In the genomic region with DNA sequence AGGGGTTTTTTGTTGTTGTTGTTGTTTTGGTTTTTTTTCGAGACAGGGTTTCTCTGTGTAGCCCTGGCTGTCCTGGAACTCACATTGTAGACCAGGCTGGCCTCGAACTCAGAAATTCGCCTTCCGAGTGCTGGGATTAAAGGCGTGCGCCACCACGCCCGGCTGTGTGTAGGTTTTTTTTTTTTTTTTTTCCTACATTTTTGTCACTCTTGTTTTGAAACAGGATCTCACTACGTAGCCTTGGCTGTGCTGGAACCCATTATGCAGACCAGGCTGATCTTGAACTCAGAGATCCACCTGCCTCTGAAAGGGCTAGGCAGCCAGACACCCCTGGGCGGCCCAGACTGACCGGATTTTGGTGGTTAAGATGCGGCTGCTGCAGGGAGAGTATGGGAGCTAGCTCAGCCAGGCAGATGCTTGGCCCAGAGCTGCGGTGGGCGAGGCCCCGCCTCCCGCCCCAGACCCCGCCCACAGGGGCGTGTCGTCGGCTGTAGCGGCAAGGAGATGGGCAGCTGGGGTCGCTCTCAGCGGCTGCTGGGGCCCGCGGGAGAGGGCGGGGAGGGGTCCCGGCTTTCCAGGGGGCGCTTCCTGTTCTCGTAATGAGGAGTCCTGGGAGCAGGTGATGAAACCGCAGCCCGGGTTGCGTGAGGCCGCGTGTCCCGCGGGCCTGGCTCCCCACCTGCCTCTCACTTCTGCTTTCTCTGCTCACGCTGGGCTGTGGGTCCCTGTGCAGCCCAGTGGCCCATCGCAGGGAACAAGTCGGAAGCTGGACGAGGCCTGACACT, we compare ENCODE assay signal across 8 mouse cellular contexts. TPM values are rescaled to one million over a fixed set of nuclear protein-coding genes. Genes with fewer than 3 reads are reported as not detected.
DNase-seq lines count a peak whose midpoint lies in the region; ATAC-seq and TF ChIP-seq lines count a peak whose summit lies in the region.

No protein-coding gene starts in this region.

- no peak for TF ChIP-seq CTCF in heart, adult 2 months (IDR thresholded peaks at IDR 0.05)
- TF ChIP-seq CTCF in kidney, adult 2 months (conservative IDR thresholded peaks at IDR 0.05; ENCODE audit: insufficient read depth, insufficient read length, low read depth, low read length) = no peak

- peak overlapping the region; percentile 45 for H3K4me3 ChIP-seq in embryonic facial prominence, embryonic 12.5 days
- peak overlapping the region; percentile 47 for H3K4me3 ChIP-seq in heart, adult 2 months
- H3K4me3 ChIP-seq in kidney, adult 2 months (ENCODE audit: insufficient read depth, low read depth, low read length) = peak overlapping the region; percentile 42
- peak overlapping the region; percentile 63 for H3K4me3 ChIP-seq in liver, embryonic 13.5 days (replicated peaks)
- H3K4me3 ChIP-seq in stomach, embryonic 15.5 days (replicated peaks) = peak overlapping the region; percentile 48

- intact Hi-C loops in heart, adult 2 months (cut with DNase I) = no loop called here

- no peak overlapping the region for H3K27ac ChIP-seq in embryonic facial prominence, embryonic 12.5 days
- no peak overlapping the region for H3K27ac ChIP-seq in heart, adult 2 months
- no peak overlapping the region for H3K27ac ChIP-seq in kidney, adult 2 months (ENCODE audit: insufficient read depth, low read depth, low read length)
- no peak overlapping the region for H3K27ac ChIP-seq in liver, embryonic 13.5 days
- no peak overlapping the region for H3K27ac ChIP-seq in stomach, embryonic 15.5 days

- peak; percentile 69 for DNase-seq in 3T3-L1 (ENCODE audit: low read depth, low spot score)
- peak; percentile 60 to 71 for DNase-seq in adrenal gland, adult 18-20 months (ENCODE audit: low spot score in 2 of 2)
- DNase-seq in heart, adult 2 months = peak; percentile 76 to 80
- peak; percentile 72 for DNase-seq in kidney, adult 2 months
- DNase-seq in liver, embryonic 13.5 days = peak; percentile 76
- peak; percentile 85 for DNase-seq in neural tube, embryonic 10.5 days (ENCODE audit: extremely low spot score, low spot score)

- no peaks in the 10 kb centered on the region for H3K9me3 ChIP-seq in embryonic facial prominence, embryonic 12.5 days
- no peaks in the 10 kb centered on the region for H3K9me3 ChIP-seq in liver, embryonic 13.5 days (replicated peaks)
- H3K9me3 ChIP-seq in stomach, embryonic 15.5 days = no peaks in the 10 kb centered on the region

- H3K27me3 ChIP-seq in embryonic facial prominence, embryonic 12.5 days = peaks cover 15% of the 10 kb centered on the region
- no peaks in the 10 kb centered on the region for H3K27me3 ChIP-seq in heart, adult 2 months (ENCODE audit: control insufficient read depth, insufficient read depth, low read length)
- no peaks in the 10 kb centered on the region for H3K27me3 ChIP-seq in kidney, adult 2 months (replicated peaks; ENCODE audit: control insufficient read depth, insufficient read depth, low read length)
- peaks cover 52% of the 10 kb centered on the region for H3K27me3 ChIP-seq in liver, embryonic 13.5 days
- no peaks in the 10 kb centered on the region; the same call in 1 of the 2 replicates for H3K27me3 ChIP-seq in stomach, embryonic 15.5 days (replicated peaks)

- H3K79me2 ChIP-seq in heart, adult 2 months (replicated peaks; ENCODE audit: control insufficient read depth, insufficient read depth, low read length) = no peaks in the 10 kb centered on the region

- 10% methylated on average over 40 of the region's 40 CpGs for WGBS in embryonic facial prominence, embryonic 12.5 days
- 11% methylated on average over 40 of the region's 40 CpGs for WGBS in heart, adult 2 months
- 10% methylated on average over 40 of the region's 40 CpGs for WGBS in kidney, adult 2 months
- 8% methylated on average over 38 of the region's 40 CpGs for WGBS in liver, embryonic 13.5 days (ENCODE audit: insufficient replicate concordance)
- WGBS in stomach, embryonic 15.5 days = 9% methylated on average over 40 of the region's 40 CpGs

- peaks cover 7% of the 10 kb centered on the region; the same call in 1 of the 2 replicates for H3K4me1 ChIP-seq in embryonic facial prominence, embryonic 12.5 days
- peaks cover 1% of the 10 kb centered on the region; the same call in 1 of the 2 replicates for H3K4me1 ChIP-seq in heart, adult 2 months (ENCODE audit: control insufficient read depth, insufficient read depth, low read length)
- no peaks in the 10 kb centered on the region for H3K4me1 ChIP-seq in kidney, adult 2 months (ENCODE audit: control insufficient read depth, insufficient read depth, low read length)
- H3K4me1 ChIP-seq in liver, embryonic 13.5 days (replicated peaks) = peaks cover 16% of the 10 kb centered on the region
- H3K4me1 ChIP-seq in stomach, embryonic 15.5 days = 0 out of 2 replicates have a peak, but pooled peaks cover 6% of the 10 kb centered on the region

- H3K36me3 ChIP-seq in embryonic facial prominence, embryonic 12.5 days = no peaks in the 10 kb centered on the region
- no peaks in the 10 kb centered on the region for H3K36me3 ChIP-seq in heart, adult 2 months (ENCODE audit: control insufficient read depth, insufficient read depth, low read length)
- no peaks in the 10 kb centered on the region for H3K36me3 ChIP-seq in kidney, adult 2 months (ENCODE audit: control insufficient read depth, insufficient read depth, low read length)
- no peaks in the 10 kb centered on the region for H3K36me3 ChIP-seq in liver, embryonic 13.5 days
- no peaks in the 10 kb centered on the region for H3K36me3 ChIP-seq in stomach, embryonic 15.5 days

- ATAC-seq in embryonic facial prominence, embryonic 12.5 days (ENCODE audit: insufficient number of reproducible peaks, insufficient read depth, low FRiP score, low TSS enrichment) = peak; percentile 78
- ATAC-seq in liver, embryonic 13.5 days (ENCODE audit: low read depth) = peak; percentile 76
- peak; percentile 90 for ATAC-seq in stomach, embryonic 15.5 days (ENCODE audit: insufficient read depth, low FRiP score, low read depth)

- H3K4me2 ChIP-seq in embryonic facial prominence, embryonic 12.5 days (replicated peaks) = peak overlapping the region; percentile 78
- H3K4me2 ChIP-seq in liver, embryonic 13.5 days = peak overlapping the region; percentile 86
- peak overlapping the region; percentile 83 for H3K4me2 ChIP-seq in stomach, embryonic 15.5 days

- peak overlapping the region; percentile 67 for H3K9ac ChIP-seq in embryonic facial prominence, embryonic 12.5 days
- H3K9ac ChIP-seq in heart, adult 2 months (ENCODE audit: low read depth, low read length) = peak overlapping the region; percentile 64
- H3K9ac ChIP-seq in liver, embryonic 13.5 days = peak overlapping the region; percentile 65
- no peak overlapping the region for H3K9ac ChIP-seq in stomach, embryonic 15.5 days

- TF ChIP-seq EP300 in heart, adult 2 months (IDR thresholded peaks at IDR 0.05; ENCODE audit: insufficient read depth, low read depth, low read length) = no peak

- no peak for TF ChIP-seq POLR2A in heart, adult 2 months (IDR thresholded peaks at IDR 0.05; ENCODE audit: insufficient read depth, low read depth, low read length)
- TF ChIP-seq POLR2A in kidney, adult 2 months (IDR thresholded peaks at IDR 0.05; ENCODE audit: low read depth, low read length) = no peak

RNA-seq across cellular contexts. Expression of a gene that starts 13.9 kb away (rescaled TPM):
- total RNA-seq in adrenal gland, adult 18-20 months (2021) = 10 to 100 TPM; 68.0 to 84.2 TPM
- polyA plus RNA-seq in embryonic facial prominence, embryonic 12.5 days (2016; fragmentation: Nextera tagmentation; extraction: Ambion mirVana) = 65.9 and 72.0 TPM in 2 replicates
- total RNA-seq in heart, adult 2 months (2021) = 100 to 1,000 TPM in 1 of 2 experiments, 10 to 100 TPM in 1; 93.6 to 108 TPM
- 134 and 145 TPM in 2 replicates for polyA plus RNA-seq in heart, adult 2 months (2012; rRNA removed)
- polyA plus RNA-seq in kidney, adult 2 months (2012; rRNA removed) = 85.2 and 115 TPM in 2 replicates
- 27.8 and 31.4 TPM in 2 replicates for polyA plus RNA-seq in liver, embryonic 13.5 days (2015; fragmentation: Nextera tagmentation; extraction: Ambion mirVana)
- 54.4 and 59.0 TPM in 2 replicates for polyA plus RNA-seq in stomach, embryonic 15.5 days (2015; fragmentation: Nextera tagmentation; extraction: Ambion mirVana)

RNA-seq across cellular contexts. Expression of a gene that starts 18.8 kb away (rescaled TPM):
- total RNA-seq in adrenal gland, adult 18-20 months (2021) = under 1 TPM; 0.48 to 0.99 TPM
- polyA plus RNA-seq in embryonic facial prominence, embryonic 12.5 days (2016; fragmentation: Nextera tagmentation; extraction: Ambion mirVana) = 1.4 and 1.9 TPM in 2 replicates
- under 1 TPM; 0.25 to 0.44 TPM for total RNA-seq in heart, adult 2 months (2021)
- polyA plus RNA-seq in heart, adult 2 months (2012; rRNA removed) = 0.27 and 0.38 TPM in 2 replicates
- polyA plus RNA-seq in kidney, adult 2 months (2012; rRNA removed) = 0.10 and 0.16 TPM in 2 replicates
- polyA plus RNA-seq in liver, embryonic 13.5 days (2015; fragmentation: Nextera tagmentation; extraction: Ambion mirVana) = 0.08 and 0.17 TPM in 2 replicates
- 0.19 and 0.26 TPM in 2 replicates for polyA plus RNA-seq in stomach, embryonic 15.5 days (2015; fragmentation: Nextera tagmentation; extraction: Ambion mirVana)

RNA-seq across cellular contexts. Expression of a gene that starts 19.0 kb away (rescaled TPM):
- 10 to 100 TPM; 54.8 to 59.2 TPM for total RNA-seq in adrenal gland, adult 18-20 months (2021)
- 46.5 and 46.7 TPM in 2 replicates for polyA plus RNA-seq in embryonic facial prominence, embryonic 12.5 days (2016; fragmentation: Nextera tagmentation; extraction: Ambion mirVana)
- total RNA-seq in heart, adult 2 months (2021) = 10 to 100 TPM; 22.6 to 23.7 TPM
- 45.3 and 46.6 TPM in 2 replicates for polyA plus RNA-seq in heart, adult 2 months (2012; rRNA removed)
- polyA plus RNA-seq in kidney, adult 2 months (2012; rRNA removed) = 107 and 111 TPM in 2 replicates
- polyA plus RNA-seq in liver, embryonic 13.5 days (2015; fragmentation: Nextera tagmentation; extraction: Ambion mirVana) = 25.0 and 25.8 TPM in 2 replicates
- 42.6 and 43.2 TPM in 2 replicates for polyA plus RNA-seq in stomach, embryonic 15.5 days (2015; fragmentation: Nextera tagmentation; extraction: Ambion mirVana)

RNA-seq across cellular contexts. Expression of a gene that starts 19.3 kb away (rescaled TPM):
- 10 to 100 TPM; 13.0 to 17.4 TPM for total RNA-seq in adrenal gland, adult 18-20 months (2021)
- 25.8 and 28.3 TPM in 2 replicates for polyA plus RNA-seq in embryonic facial prominence, embryonic 12.5 days (2016; fragmentation: Nextera tagmentation; extraction: Ambion mirVana)
- 10 to 100 TPM; 18.1 to 18.6 TPM for total RNA-seq in heart, adult 2 months (2021)
- 30.9 and 41.5 TPM in 2 replicates for polyA plus RNA-seq in heart, adult 2 months (2012; rRNA removed)
- 29.9 and 31.9 TPM in 2 replicates for polyA plus RNA-seq in kidney, adult 2 months (2012; rRNA removed)
- 6.6 and 7.1 TPM in 2 replicates for polyA plus RNA-seq in liver, embryonic 13.5 days (2015; fragmentation: Nextera tagmentation; extraction: Ambion mirVana)
- polyA plus RNA-seq in stomach, embryonic 15.5 days (2015; fragmentation: Nextera tagmentation; extraction: Ambion mirVana) = 14.4 and 14.8 TPM in 2 replicates

RNA-seq across cellular contexts. Expression of a gene that starts 27.1 kb away (rescaled TPM):
- 10 to 100 TPM; 19.0 to 24.0 TPM for total RNA-seq in adrenal gland, adult 18-20 months (2021)
- 24.2 and 25.0 TPM in 2 replicates for polyA plus RNA-seq in embryonic facial prominence, embryonic 12.5 days (2016; fragmentation: Nextera tagmentation; extraction: Ambion mirVana)
- 1 to 10 TPM; 5.5 to 7.6 TPM for total RNA-seq in heart, adult 2 months (2021)
- 7.0 and 10.7 TPM in 2 replicates for polyA plus RNA-seq in heart, adult 2 months (2012; rRNA removed)
- 13.8 and 14.8 TPM in 2 replicates for polyA plus RNA-seq in kidney, adult 2 months (2012; rRNA removed)
- 26.2 and 28.5 TPM in 2 replicates for polyA plus RNA-seq in liver, embryonic 13.5 days (2015; fragmentation: Nextera tagmentation; extraction: Ambion mirVana)
- 38.2 and 39.4 TPM in 2 replicates for polyA plus RNA-seq in stomach, embryonic 15.5 days (2015; fragmentation: Nextera tagmentation; extraction: Ambion mirVana)
